Mouse (Mus musculus): ENCODE measurements around the gene Gna15.

GRCm38 (mm10) chr10:81485060-81485449 is 39.0 kb downstream of the Gna15 start:
- TF ChIP-seq CTCF (IDR thresholded peaks at IDR 0.05; ENCODE audit: low read depth, low read length) (peak; percentile 35), POLR2A (IDR thresholded peaks at IDR 0.05; ENCODE audit: insufficient read depth, low read length) (no peak), EP300 (IDR thresholded peaks at IDR 0.05; ENCODE audit: insufficient read depth, low read depth, low read length) (no peak)

Data from ES-Bruce4 (cell line).